Mouse (Mus musculus): ENCODE data around the gene Gimap7. TPM values are rescaled to one million over a fixed set of nuclear protein-coding genes. Genes with fewer than 3 reads are reported as not detected.
"Not testable (repeated sequence)": the region's sequence is repeated elsewhere in the genome, so short reads cannot be mapped to it uniquely, and the experiment has no call there.

Gene Gimap7
- polyA plus RNA-seq, 1 experiment, result not detected

GRCm38 (mm10) chr6:48682271-48682670 lies 36.1 kb upstream of the Gimap7 start:
- Histone ChIP-seq H3K4me3 (ENCODE audit: low read depth, low read length) (no peak overlapping the region), H3K4me1 (ENCODE audit: control insufficient read depth, insufficient read depth, low read length) (no peaks in the 10 kb centered on the region), H3K27me3 (ENCODE audit: control insufficient read depth, insufficient read depth, low read length, poor library complexity, severe bottlenecking) (no peaks in the 10 kb centered on the region), H3K9me3 (replicated peaks; ENCODE audit: control insufficient read depth, insufficient read depth, low read length, poor library complexity, severe bottlenecking) (no peaks in the 10 kb centered on the region), H3K27ac (ENCODE audit: insufficient read depth, low read length) (no peak overlapping the region), H3K36me3 (ENCODE audit: control insufficient read depth, insufficient read depth, low read length, poor library complexity, severe bottlenecking) (no peaks in the 10 kb centered on the region), H3K9ac (ENCODE audit: low read depth, poor library complexity, severe bottlenecking) (no peak overlapping the region)
- TF ChIP-seq POLR2A (IDR thresholded peaks at IDR 0.05; ENCODE audit: insufficient read depth, low read length) (no peak), CTCF (IDR thresholded peaks at IDR 0.05; ENCODE audit: low read depth, low read length) (no peak), EP300 (IDR thresholded peaks at IDR 0.05; ENCODE audit: insufficient read depth, low read depth, low read length) (no peak)

- H3K36me3 ChIP-seq (ENCODE audit: control insufficient read depth, insufficient read depth, low read length, poor library complexity, severe bottlenecking); H3K4me3 ChIP-seq (ENCODE audit: low read depth, low read length); H3K9me3 ChIP-seq (replicated peaks; ENCODE audit: control insufficient read depth, insufficient read depth, low read length, poor library complexity, severe bottlenecking); H3K9ac ChIP-seq (ENCODE audit: low read depth, poor library complexity, severe bottlenecking); H3K27me3 ChIP-seq (ENCODE audit: control insufficient read depth, insufficient read depth, low read length, poor library complexity, severe bottlenecking); H3K27ac ChIP-seq (ENCODE audit: insufficient read depth, low read length); H3K4me1 ChIP-seq (ENCODE audit: control insufficient read depth, insufficient read depth, low read length): not testable (repeated sequence)
Measured at GRCm38 (mm10) chr6:48683263-48683821, 35.1 kb upstream of the Gimap7 start.

- Histone ChIP-seq H3K4me1 (ENCODE audit: control insufficient read depth, insufficient read depth, low read length) (no peaks in the 10 kb centered on the region), H3K36me3 (ENCODE audit: control insufficient read depth, insufficient read depth, low read length, poor library complexity, severe bottlenecking) (no peaks in the 10 kb centered on the region), H3K9me3 (replicated peaks; ENCODE audit: control insufficient read depth, insufficient read depth, low read length, poor library complexity, severe bottlenecking) (no peaks in the 10 kb centered on the region), H3K27ac (ENCODE audit: insufficient read depth, low read length) (no peak within 1 kb of the TSS), H3K9ac (ENCODE audit: low read depth, poor library complexity, severe bottlenecking) (no peak within 1 kb of the TSS), H3K4me3 (ENCODE audit: low read depth, low read length) (no peak within 1 kb of the TSS), H3K27me3 (ENCODE audit: control insufficient read depth, insufficient read depth, low read length, poor library complexity, severe bottlenecking) (no peaks in the 10 kb centered on the region)
- TF ChIP-seq POLR2A (IDR thresholded peaks at IDR 0.05; ENCODE audit: insufficient read depth, low read length), result no peak
- TF ChIP-seq CTCF (IDR thresholded peaks at IDR 0.05; ENCODE audit: low read depth, low read length), result no peak
Measured at GRCm38 (mm10) chr6:48684319-48684718, 34.1 kb upstream of the Gimap7 start, which contains the start of gene Gimap4. TSS of gene Gimap4 (plus strand) at chr6:48684549.

GRCm38 (mm10) chr6:48684806-48685205 lies 33.6 kb upstream of the Gimap7 start:
- no peaks in the 10 kb centered on the region for H3K27me3 ChIP-seq (ENCODE audit: control insufficient read depth, insufficient read depth, low read length, poor library complexity, severe bottlenecking)
- no peaks in the 10 kb centered on the region for H3K9me3 ChIP-seq (replicated peaks; ENCODE audit: control insufficient read depth, insufficient read depth, low read length, poor library complexity, severe bottlenecking)
- TF ChIP-seq CTCF (IDR thresholded peaks at IDR 0.05; ENCODE audit: low read depth, low read length) (no peak), EP300 (IDR thresholded peaks at IDR 0.05; ENCODE audit: insufficient read depth, low read depth, low read length) (no peak), POLR2A (IDR thresholded peaks at IDR 0.05; ENCODE audit: insufficient read depth, low read length) (no peak)
- no peak overlapping the region for H3K4me3 ChIP-seq (ENCODE audit: low read depth, low read length)
- no peak overlapping the region for H3K9ac ChIP-seq (ENCODE audit: low read depth, poor library complexity, severe bottlenecking)
- H3K36me3 ChIP-seq (ENCODE audit: control insufficient read depth, insufficient read depth, low read length, poor library complexity, severe bottlenecking), result no peaks in the 10 kb centered on the region
- H3K4me1 ChIP-seq (ENCODE audit: control insufficient read depth, insufficient read depth, low read length), result no peaks in the 10 kb centered on the region
- no peak overlapping the region for H3K27ac ChIP-seq (ENCODE audit: insufficient read depth, low read length)

- no peaks in the 10 kb centered on the region for H3K36me3 ChIP-seq (ENCODE audit: control insufficient read depth, insufficient read depth, low read length, poor library complexity, severe bottlenecking)
- no peak overlapping the region for H3K27ac ChIP-seq (ENCODE audit: insufficient read depth, low read length)
- H3K27me3 ChIP-seq (ENCODE audit: control insufficient read depth, insufficient read depth, low read length, poor library complexity, severe bottlenecking), result no peaks in the 10 kb centered on the region
- H3K9me3 ChIP-seq (replicated peaks; ENCODE audit: control insufficient read depth, insufficient read depth, low read length, poor library complexity, severe bottlenecking), result no peaks in the 10 kb centered on the region
- H3K9ac ChIP-seq (ENCODE audit: low read depth, poor library complexity, severe bottlenecking), result no peak overlapping the region
- H3K4me1 ChIP-seq (ENCODE audit: control insufficient read depth, insufficient read depth, low read length), result no peaks in the 10 kb centered on the region
- H3K4me3 ChIP-seq (ENCODE audit: low read depth, low read length), result no peak overlapping the region
- TF ChIP-seq POLR2A (IDR thresholded peaks at IDR 0.05; ENCODE audit: insufficient read depth, low read length) (no peak), EP300 (IDR thresholded peaks at IDR 0.05; ENCODE audit: insufficient read depth, low read depth, low read length) (no peak), CTCF (IDR thresholded peaks at IDR 0.05; ENCODE audit: low read depth, low read length) (no peak)
Measured at GRCm38 (mm10) chr6:48685251-48685650, 33.2 kb upstream of the Gimap7 start.

GRCm38 (mm10) chr6:48685694-48686665 lies 32.4 kb upstream of the Gimap7 start:
- Histone ChIP-seq H3K27me3 (ENCODE audit: control insufficient read depth, insufficient read depth, low read length, poor library complexity, severe bottlenecking) (no peaks in the 10 kb centered on the region), H3K27ac (ENCODE audit: insufficient read depth, low read length) (no peak overlapping the region), H3K36me3 (ENCODE audit: control insufficient read depth, insufficient read depth, low read length, poor library complexity, severe bottlenecking) (no peaks in the 10 kb centered on the region), H3K9me3 (replicated peaks; ENCODE audit: control insufficient read depth, insufficient read depth, low read length, poor library complexity, severe bottlenecking) (no peaks in the 10 kb centered on the region), H3K4me1 (ENCODE audit: control insufficient read depth, insufficient read depth, low read length) (no peaks in the 10 kb centered on the region), H3K9ac (ENCODE audit: low read depth, poor library complexity, severe bottlenecking) (no peak overlapping the region), H3K4me3 (ENCODE audit: low read depth, low read length) (no peak overlapping the region)
- TF ChIP-seq CTCF (IDR thresholded peaks at IDR 0.05; ENCODE audit: low read depth, low read length), result no peak
- no peak for TF ChIP-seq EP300 (IDR thresholded peaks at IDR 0.05; ENCODE audit: insufficient read depth, low read depth, low read length)
- TF ChIP-seq POLR2A (IDR thresholded peaks at IDR 0.05; ENCODE audit: insufficient read depth, low read length), result no peak
